Comparison of ENCODE assay signal across 8 mouse cellular contexts in the genomic region with DNA sequence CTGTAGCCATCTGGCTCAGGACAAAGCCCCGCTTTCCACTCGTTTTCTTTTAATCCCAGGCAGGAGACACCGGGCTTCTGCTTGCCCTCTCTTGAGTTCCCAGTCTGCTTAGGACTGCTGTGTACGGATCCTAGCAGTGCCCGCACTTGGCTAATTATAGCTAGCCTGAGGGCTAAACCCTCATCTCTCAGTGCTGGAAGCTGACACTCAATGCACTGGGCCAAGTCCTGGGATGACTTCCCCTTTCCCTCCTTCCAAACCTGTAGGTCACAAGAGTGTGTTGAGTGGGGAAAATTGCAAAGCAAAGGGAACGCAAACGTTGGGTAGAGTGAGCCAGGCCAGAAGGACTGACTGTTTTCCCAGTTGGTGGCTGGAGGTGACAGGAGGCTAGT. TPM values are rescaled to one million over a fixed set of nuclear protein-coding genes. Genes with fewer than 3 reads are reported as not detected.
DNase-seq lines count a peak whose midpoint lies in the region; ATAC-seq and TF ChIP-seq lines count a peak whose summit lies in the region.

A gene (minus strand): TSS at position 134 of the 392 bp plus-strand sequence.

- TF ChIP-seq CTCF in forebrain, postnatal 0 days (IDR thresholded peaks at IDR 0.05; ENCODE audit: low read depth): no peak

- no peaks in the 10 kb centered on the region for H3K9me3 ChIP-seq in ES-E14 (ENCODE audit: control insufficient read depth, insufficient read depth, low read depth, low read length)
- no peaks in the 10 kb centered on the region for H3K9me3 ChIP-seq in forebrain, postnatal 0 days (ENCODE audit: low read length)
- no peaks in the 10 kb centered on the region for H3K9me3 ChIP-seq in hindbrain, embryonic 14.5 days (ENCODE audit: control insufficient read depth, low read length)
- H3K9me3 ChIP-seq in midbrain, embryonic 12.5 days: no peaks in the 10 kb centered on the region

- peak within 1 kb of the TSS; percentile 83 for H3K4me2 ChIP-seq in forebrain, postnatal 0 days (ENCODE audit: low read depth)
- peak within 1 kb of the TSS; percentile 66 for H3K4me2 ChIP-seq in hindbrain, embryonic 14.5 days (replicated peaks)
- H3K4me2 ChIP-seq in midbrain, embryonic 12.5 days (replicated peaks): peak within 1 kb of the TSS; percentile 88

- H3K9ac ChIP-seq in ES-E14 (ENCODE audit: insufficient read depth, low read depth, low read length, poor library complexity, severe bottlenecking): peak within 1 kb of the TSS; percentile 12; the same call in 1 of the 2 replicates
- peak within 1 kb of the TSS; percentile 56 for H3K9ac ChIP-seq in forebrain, postnatal 0 days
- H3K9ac ChIP-seq in hindbrain, embryonic 14.5 days: peak within 1 kb of the TSS; percentile 56
- H3K9ac ChIP-seq in midbrain, embryonic 12.5 days (replicated peaks): peak within 1 kb of the TSS; percentile 67

- 27% methylated on average over 7 of the region's 7 CpGs for WGBS in forebrain, postnatal 0 days
- WGBS in hindbrain, embryonic 14.5 days: 49% methylated on average over 7 of the region's 7 CpGs
- WGBS in midbrain, embryonic 12.5 days: 40% methylated on average over 7 of the region's 7 CpGs

- no peak for ATAC-seq in forebrain, postnatal 0 days
- ATAC-seq in hindbrain, embryonic 14.5 days (ENCODE audit: low FRiP score): no peak
- 0 out of 2 replicates have a peak, but pooled peaks have one; percentile 27 for ATAC-seq in midbrain, embryonic 12.5 days (ENCODE audit: low FRiP score, low read depth)

- DNase-seq in ES-E14 (ENCODE audit: low read depth, low spot score): no peak
- DNase-seq in cerebellum, adult 18-20 months: peak; percentile 62 to 68
- DNase-seq in forebrain, postnatal 0 days: no peak
- no peak for DNase-seq in hindbrain, embryonic 14.5 days (ENCODE audit: low spot score)
- no peak for DNase-seq in thymus, adult 18-20 months
- no peak for DNase-seq in layer of hippocampus, adult 9-11 months
- no peak for DNase-seq in kidney, postnatal 36 days

- H3K27ac ChIP-seq in ES-E14 (ENCODE audit: insufficient read depth, low read depth, low read length, poor library complexity, severe bottlenecking): no peak within 1 kb of the TSS
- H3K27ac ChIP-seq in forebrain, postnatal 0 days (ENCODE audit: low read depth, low read length): peak within 1 kb of the TSS; percentile 15; the same call in 1 of the 2 replicates
- no peak within 1 kb of the TSS for H3K27ac ChIP-seq in hindbrain, embryonic 14.5 days
- H3K27ac ChIP-seq in midbrain, embryonic 12.5 days (replicated peaks): no peak within 1 kb of the TSS

- H3K27me3 ChIP-seq in forebrain, postnatal 0 days (ENCODE audit: insufficient read depth, low read length): no peaks in the 10 kb centered on the region
- 0 out of 2 replicates have a peak, but pooled peaks cover 6% of the 10 kb centered on the region for H3K27me3 ChIP-seq in hindbrain, embryonic 14.5 days (ENCODE audit: control insufficient read depth, insufficient read depth, low read length)
- peaks cover 25% of the 10 kb centered on the region for H3K27me3 ChIP-seq in midbrain, embryonic 12.5 days

- no peaks in the 10 kb centered on the region for H3K4me1 ChIP-seq in ES-E14 (ENCODE audit: control insufficient read depth in 2 of 2, insufficient read depth in 2 of 2, low read length in 2 of 2, poor library complexity in 1 of 2)
- H3K4me1 ChIP-seq in forebrain, postnatal 0 days (ENCODE audit: insufficient read depth): no peaks in the 10 kb centered on the region; the same call in 1 of the 2 replicates
- 0 out of 2 replicates have a peak, but pooled peaks cover 5% of the 10 kb centered on the region for H3K4me1 ChIP-seq in hindbrain, embryonic 14.5 days (replicated peaks; ENCODE audit: control insufficient read depth, insufficient read depth, low read length)
- peaks cover 10% of the 10 kb centered on the region for H3K4me1 ChIP-seq in midbrain, embryonic 12.5 days

- in situ Hi-C loops in ES-E14 (cut with MboI; ENCODE audit: low sequenced_read_pairs in 2 of 2, unreplicated experiment in 2 of 2): no loop called here

- H3K4me3 ChIP-seq in ES-E14 (ENCODE audit: insufficient read depth in 1 of 2, low read depth in 1 of 2, low read length in 2 of 2, poor library complexity in 1 of 2, severe bottlenecking in 1 of 2): peak within 1 kb of the TSS; percentile 54 to 59
- H3K4me3 ChIP-seq in forebrain, postnatal 0 days (ENCODE audit: low read depth, low read length): peak within 1 kb of the TSS; percentile 45
- H3K4me3 ChIP-seq in hindbrain, embryonic 14.5 days (replicated peaks; ENCODE audit: low read length): peak within 1 kb of the TSS; percentile 37
- peak within 1 kb of the TSS; percentile 50 for H3K4me3 ChIP-seq in midbrain, embryonic 12.5 days

- no peaks in the 10 kb centered on the region for H3K36me3 ChIP-seq in ES-E14 (ENCODE audit: control insufficient read depth, insufficient read depth, low read length, poor library complexity, severe bottlenecking)
- H3K36me3 ChIP-seq in forebrain, postnatal 0 days (ENCODE audit: insufficient read depth): no peaks in the 10 kb centered on the region
- H3K36me3 ChIP-seq in hindbrain, embryonic 14.5 days (replicated peaks; ENCODE audit: control insufficient read depth, insufficient read depth): no peaks in the 10 kb centered on the region
- no peaks in the 10 kb centered on the region for H3K36me3 ChIP-seq in midbrain, embryonic 12.5 days

TF ChIP-seq in ES-E14, 5 proteins besides CTCF, POLR2A, EP300 and RAD21:
- no peak for TF ChIP-seq ZC3H11A (IDR thresholded peaks at IDR 0.05; ENCODE audit: borderline replicate concordance, low read depth, low read length)
- no peak for TF ChIP-seq HCFC1 (IDR thresholded peaks at IDR 0.05; ENCODE audit: borderline replicate concordance, insufficient read depth, low read length)
- no peak for TF ChIP-seq CHD2 (IDR thresholded peaks at IDR 0.05; ENCODE audit: low read depth, low read length)
- TF ChIP-seq ZNF384 (IDR thresholded peaks at IDR 0.05; ENCODE audit: low read depth, low read length): no peak
- no peak for TF ChIP-seq MAFK (IDR thresholded peaks at IDR 0.05; ENCODE audit: insufficient read depth, low read depth, low read length)
TF ChIP-seq in ES-E14: peak in this region for 0.

RNA-seq across cellular contexts. Expression of the gene that starts here (rescaled TPM):
- total RNA-seq in ES-E14 (2012; rRNA removed): 0.09 and 0.32 TPM in 2 replicates
- 1.1 and 2.8 TPM in 2 replicates for total RNA-seq in forebrain, postnatal 0 days (2014; rRNA removed)
- polyA plus RNA-seq in forebrain, postnatal 0 days (2015; fragmentation: Nextera tagmentation; extraction: Ambion mirVana): 0.70 and 0.80 TPM in 2 replicates
- 1.2 and 1.3 TPM in 2 replicates for polyA plus RNA-seq in hindbrain, embryonic 14.5 days (2014; fragmentation: Nextera tagmentation; extraction: Ambion mirVana)
- 0.35 and 0.60 TPM in 2 replicates for polyA plus RNA-seq in midbrain, embryonic 12.5 days (2016; fragmentation: Nextera tagmentation; extraction: Ambion mirVana)

Comparison
In these comparisons a context has a peak if more than half of its experiments do, and no peak if none do; other contexts are left out.
1. Peak in ATAC-seq, H3K4me3 ChIP-seq, H3K9ac ChIP-seq and H3K4me2 ChIP-seq in midbrain, embryonic 12.5 days; RNA of the gene not detected or under 1 TPM.
2. DNase-seq: peak in cerebellum, adult 18-20 months (2 of 2); none in ES-E14 (single experiment), forebrain, postnatal 0 days (single experiment), hindbrain, embryonic 14.5 days (single experiment), thymus, adult 18-20 months (0 of 2), layer of hippocampus, adult 9-11 months (single experiment) and kidney, postnatal 36 days (0 of 2).
3. H3K9ac ChIP-seq: peak in every context shown above with its lines; median percentile 67 in midbrain, embryonic 12.5 days; 56 in forebrain, postnatal 0 days; 56 in hindbrain, embryonic 14.5 days; 12 in ES-E14.
4. Peak in every context shown above with its lines, with median percentiles within 50 percentile points of each other: H3K4me3 ChIP-seq and H3K4me2 ChIP-seq.